Mouse (Mus musculus): ENCODE measurements around the gene Ttll4. TPM values are rescaled to one million over a fixed set of nuclear protein-coding genes. Genes with fewer than 3 reads are reported as not detected.

The Ttll4 gene
- 45.7 and 51.4 TPM in 2 replicates for polyA plus RNA-seq (2012; rRNA removed)

- H3K27ac ChIP-seq (ENCODE audit: control insufficient read depth, insufficient read depth, low read length), result no peak within 1 kb of the TSS
- no peaks in the 10 kb centered on the region for H3K36me3 ChIP-seq (ENCODE audit: control insufficient read depth, insufficient read depth, low read length)
- no peaks in the 10 kb centered on the region for H3K27me3 ChIP-seq (ENCODE audit: control insufficient read depth, insufficient read depth, low read length)
- H3K4me1 ChIP-seq (replicated peaks; ENCODE audit: control insufficient read depth, insufficient read depth, low read length), result peaks cover 8% of the 10 kb centered on the region
- peak; percentile 46; the same call in 1 of the 2 replicates for TF ChIP-seq POLR2A (IDR thresholded peaks at IDR 0.05; ENCODE audit: control insufficient read depth, extremely low read depth, insufficient read depth, low read length, poor library complexity)
- TF ChIP-seq CTCF (IDR thresholded peaks at IDR 0.05; ENCODE audit: borderline replicate concordance, control insufficient read depth, extremely low read depth, insufficient read depth, low read length, poor library complexity), result peak; percentile 64; the same call in 1 of the 2 replicates
- WGBS, result under 1% methylated on average over 66 of the region's 66 CpGs
- H3K4me3 ChIP-seq (ENCODE audit: control insufficient read depth, insufficient read depth, low read length), result peak within 1 kb of the TSS; percentile 94
- peak; percentile 94 for DNase-seq
Measured at GRCm38 (mm10) chr1:74661448-74662195, at the start of gene Ttll4. TSS of gene Ttll4 (plus strand) at chr1:74661745.

DNA sequence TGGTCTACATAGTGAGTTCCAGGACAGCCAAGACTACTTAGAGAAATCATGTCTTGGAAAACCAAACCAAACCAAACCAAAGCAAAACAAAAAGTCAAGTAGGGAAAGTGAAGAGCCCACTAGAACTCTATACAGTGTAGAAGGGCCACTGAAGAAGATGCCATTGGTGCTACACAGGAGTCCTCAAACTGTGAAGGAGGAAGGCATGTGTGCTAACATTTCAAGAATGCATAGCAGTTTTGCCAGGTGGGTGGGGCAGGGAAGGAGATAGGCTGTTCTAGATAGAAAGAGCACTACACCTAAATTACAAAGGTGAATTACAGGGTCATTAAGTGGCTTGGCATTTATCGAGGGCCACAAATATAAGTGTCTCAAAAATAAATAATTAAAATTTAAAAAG is 37.4 kb upstream of the Ttll4 start:
- Histone ChIP-seq H3K27ac (ENCODE audit: control insufficient read depth, insufficient read depth, low read length) (no peak overlapping the region), H3K4me1 (replicated peaks; ENCODE audit: control insufficient read depth, insufficient read depth, low read length) (no peaks in the 10 kb centered on the region), H3K4me3 (ENCODE audit: control insufficient read depth, insufficient read depth, low read length) (no peak overlapping the region), H3K36me3 (ENCODE audit: control insufficient read depth, insufficient read depth, low read length) (no peaks in the 10 kb centered on the region), H3K27me3 (ENCODE audit: control insufficient read depth, insufficient read depth, low read length) (no peaks in the 10 kb centered on the region)
- 100% methylated on average over 1 of the region's 1 CpGs for WGBS
- TF ChIP-seq POLR2A (IDR thresholded peaks at IDR 0.05; ENCODE audit: control insufficient read depth, extremely low read depth, insufficient read depth, low read length, poor library complexity) (no peak), CTCF (IDR thresholded peaks at IDR 0.05; ENCODE audit: borderline replicate concordance, control insufficient read depth, extremely low read depth, insufficient read depth, low read length, poor library complexity) (no peak)
- no peak for DNase-seq

GRCm38 (mm10) chr1:74626076-74626475 is 35.5 kb upstream of the Ttll4 start:
- TF ChIP-seq POLR2A (IDR thresholded peaks at IDR 0.05; ENCODE audit: control insufficient read depth, extremely low read depth, insufficient read depth, low read length, poor library complexity) (no peak), CTCF (IDR thresholded peaks at IDR 0.05; ENCODE audit: borderline replicate concordance, control insufficient read depth, extremely low read depth, insufficient read depth, low read length, poor library complexity) (no peak)
- no peaks in the 10 kb centered on the region for H3K4me1 ChIP-seq (replicated peaks; ENCODE audit: control insufficient read depth, insufficient read depth, low read length)
- no peaks in the 10 kb centered on the region for H3K36me3 ChIP-seq (ENCODE audit: control insufficient read depth, insufficient read depth, low read length)
- DNase-seq, result no peak
- H3K27me3 ChIP-seq (ENCODE audit: control insufficient read depth, insufficient read depth, low read length), result no peaks in the 10 kb centered on the region
- no peak overlapping the region for H3K27ac ChIP-seq (ENCODE audit: control insufficient read depth, insufficient read depth, low read length)
- WGBS, result 76% methylated on average over 4 of the region's 4 CpGs
- no peak overlapping the region for H3K4me3 ChIP-seq (ENCODE audit: control insufficient read depth, insufficient read depth, low read length)

- 84% methylated on average over 7 of the region's 7 CpGs for WGBS
- H3K36me3 ChIP-seq (ENCODE audit: control insufficient read depth, insufficient read depth, low read length), result no peaks in the 10 kb centered on the region
- H3K4me3 ChIP-seq (ENCODE audit: control insufficient read depth, insufficient read depth, low read length), result no peak overlapping the region
- TF ChIP-seq POLR2A (IDR thresholded peaks at IDR 0.05; ENCODE audit: control insufficient read depth, extremely low read depth, insufficient read depth, low read length, poor library complexity), result no peak
- no peak for TF ChIP-seq CTCF (IDR thresholded peaks at IDR 0.05; ENCODE audit: borderline replicate concordance, control insufficient read depth, extremely low read depth, insufficient read depth, low read length, poor library complexity)
- H3K4me1 ChIP-seq (replicated peaks; ENCODE audit: control insufficient read depth, insufficient read depth, low read length), result no peaks in the 10 kb centered on the region
- H3K27me3 ChIP-seq (ENCODE audit: control insufficient read depth, insufficient read depth, low read length), result no peaks in the 10 kb centered on the region
- DNase-seq, result no peak
- no peak overlapping the region for H3K27ac ChIP-seq (ENCODE audit: control insufficient read depth, insufficient read depth, low read length)
Measured at GRCm38 (mm10) chr1:74628001-74628400, 33.5 kb upstream of the Ttll4 start.

DNA sequence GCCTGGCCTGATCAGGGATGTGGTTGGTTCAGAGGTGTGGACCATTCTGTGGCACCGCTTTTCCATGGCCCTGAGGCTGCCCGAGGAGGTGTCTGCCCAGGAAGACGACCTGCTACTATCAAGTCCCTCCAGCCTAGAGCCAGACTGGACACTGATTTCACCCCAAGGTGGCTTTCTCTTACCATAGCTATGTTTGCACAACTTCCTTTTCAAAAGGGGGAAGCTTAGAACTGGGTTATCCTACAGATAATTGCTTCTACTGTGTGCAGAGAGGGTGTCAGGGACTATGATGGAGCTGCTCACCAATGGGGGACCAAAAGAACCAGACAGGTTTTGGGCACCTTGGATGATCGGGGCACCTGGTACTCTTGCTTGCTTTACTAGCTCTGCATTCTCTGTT is 28.8 kb upstream of the Ttll4 start:
- WGBS, result 82% methylated on average over 4 of the region's 4 CpGs
- Histone ChIP-seq H3K4me1 (replicated peaks; ENCODE audit: control insufficient read depth, insufficient read depth, low read length) (no peaks in the 10 kb centered on the region), H3K27ac (ENCODE audit: control insufficient read depth, insufficient read depth, low read length) (no peak overlapping the region), H3K4me3 (ENCODE audit: control insufficient read depth, insufficient read depth, low read length) (no peak overlapping the region), H3K36me3 (ENCODE audit: control insufficient read depth, insufficient read depth, low read length) (no peaks in the 10 kb centered on the region), H3K27me3 (ENCODE audit: control insufficient read depth, insufficient read depth, low read length) (no peaks in the 10 kb centered on the region)
- DNase-seq, result no peak
- no peak for TF ChIP-seq POLR2A (IDR thresholded peaks at IDR 0.05; ENCODE audit: control insufficient read depth, extremely low read depth, insufficient read depth, low read length, poor library complexity)
- TF ChIP-seq CTCF (IDR thresholded peaks at IDR 0.05; ENCODE audit: borderline replicate concordance, control insufficient read depth, extremely low read depth, insufficient read depth, low read length, poor library complexity), result no peak

GRCm38 (mm10) chr1:74643524-74643923 is 18.0 kb upstream of the Ttll4 start:
- Histone ChIP-seq H3K4me1 (replicated peaks; ENCODE audit: control insufficient read depth, insufficient read depth, low read length) (no peaks in the 10 kb centered on the region), H3K27me3 (ENCODE audit: control insufficient read depth, insufficient read depth, low read length) (no peaks in the 10 kb centered on the region), H3K4me3 (ENCODE audit: control insufficient read depth, insufficient read depth, low read length) (no peak overlapping the region), H3K36me3 (ENCODE audit: control insufficient read depth, insufficient read depth, low read length) (no peaks in the 10 kb centered on the region), H3K27ac (ENCODE audit: control insufficient read depth, insufficient read depth, low read length) (no peak overlapping the region)
- TF ChIP-seq CTCF (IDR thresholded peaks at IDR 0.05; ENCODE audit: borderline replicate concordance, control insufficient read depth, extremely low read depth, insufficient read depth, low read length, poor library complexity), result no peak
- no peak for TF ChIP-seq POLR2A (IDR thresholded peaks at IDR 0.05; ENCODE audit: control insufficient read depth, extremely low read depth, insufficient read depth, low read length, poor library complexity)
- WGBS, result 92% methylated on average over 2 of the region's 2 CpGs
- no peak for DNase-seq

Data from thymus, adult 2 months (tissue).